8 mouse cellular contexts compared by ENCODE assay signal in the genomic region with DNA sequence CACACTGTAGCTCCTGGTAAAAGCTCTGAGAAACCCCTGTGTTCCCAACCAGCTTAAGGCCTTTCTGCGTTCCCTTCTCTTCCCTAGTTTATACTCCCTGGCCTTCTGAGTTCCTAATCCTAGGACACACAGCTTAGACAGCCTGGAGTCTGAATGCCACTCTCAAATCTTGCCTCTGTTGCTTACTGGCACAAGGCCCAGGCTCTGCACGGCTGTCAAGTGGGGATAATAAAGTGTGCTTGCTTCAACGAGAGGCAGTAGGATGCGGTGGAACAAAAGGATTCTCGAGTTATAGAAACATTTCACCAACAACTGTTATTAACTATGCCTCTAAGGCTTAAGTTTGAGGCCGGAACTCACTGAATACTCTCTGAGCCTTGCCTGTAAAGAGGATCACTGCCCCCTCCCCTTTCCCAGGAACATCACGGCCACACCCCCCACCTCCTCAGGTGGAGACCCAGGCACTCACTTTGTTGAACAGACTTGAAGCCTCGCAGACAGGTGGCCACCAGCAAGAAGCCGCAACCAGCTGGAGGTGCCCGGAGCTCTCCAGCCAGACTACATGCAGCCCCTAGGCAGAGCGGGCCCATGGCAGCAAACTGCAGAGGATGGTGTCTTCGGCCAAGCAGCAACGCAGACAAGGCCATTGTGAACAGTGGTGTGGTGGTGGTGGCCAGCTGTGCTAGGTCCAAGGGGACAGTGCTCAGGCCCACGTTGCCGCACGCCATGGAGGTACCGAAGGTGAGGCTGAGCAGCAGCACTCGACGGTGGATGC. TPM values are rescaled to one million over a fixed set of nuclear protein-coding genes. Genes with fewer than 3 reads are reported as not detected.
DNase-seq lines count a peak whose midpoint lies in the region; ATAC-seq lines count a peak whose summit lies in the region.

No protein-coding gene starts in this region.

- DNase-seq in kidney, postnatal 25 days = no peak
- DNase-seq in adipocyte (ENCODE audit: low spot score) = peak; percentile 88
- no peak for DNase-seq in forebrain, embryonic 11.5 days (ENCODE audit: low spot score)
- peak; percentile 43 for DNase-seq in kidney, postnatal 10 days
- no peak for DNase-seq in midbrain, embryonic 10.5 days (ENCODE audit: low spot score)
- no peak for DNase-seq in T-cell, adult 2 months (ENCODE audit: low spot score)
- no peak for DNase-seq in urinary bladder, adult 18-20 months (ENCODE audit: low spot score in 2 of 2)

- peaks cover 18% of the 10 kb centered on the region for H3K4me1 ChIP-seq in kidney, embryonic 14.5 days (ENCODE audit: control insufficient read depth, insufficient read depth, low read length)
- H3K4me1 ChIP-seq in forebrain, embryonic 11.5 days (replicated peaks; ENCODE audit: control insufficient read depth, insufficient read depth, low read length) = peaks cover 16% of the 10 kb centered on the region
- H3K4me1 ChIP-seq in midbrain, embryonic 10.5 days = peaks cover 56% of the 10 kb centered on the region

- H3K36me3 ChIP-seq in kidney, embryonic 14.5 days (ENCODE audit: control insufficient read depth, insufficient read depth, low read length) = no peaks in the 10 kb centered on the region
- H3K36me3 ChIP-seq in forebrain, embryonic 11.5 days (ENCODE audit: control insufficient read depth, insufficient read depth, low read length) = no peaks in the 10 kb centered on the region
- H3K36me3 ChIP-seq in midbrain, embryonic 10.5 days = 0 out of 2 replicates have a peak, but pooled peaks cover 3% of the 10 kb centered on the region

- H3K27ac ChIP-seq in kidney, embryonic 14.5 days (ENCODE audit: low read depth, low read length) = no peak overlapping the region
- no peak overlapping the region for H3K27ac ChIP-seq in forebrain, embryonic 11.5 days (ENCODE audit: low read depth, low read length)
- peak overlapping the region; percentile 83 for H3K27ac ChIP-seq in midbrain, embryonic 10.5 days (replicated peaks)

- H3K9me3 ChIP-seq in kidney, embryonic 14.5 days (ENCODE audit: control insufficient read depth, low read length) = no peaks in the 10 kb centered on the region
- no peaks in the 10 kb centered on the region for H3K9me3 ChIP-seq in forebrain, embryonic 11.5 days (ENCODE audit: control insufficient read depth, low read length)
- H3K9me3 ChIP-seq in midbrain, embryonic 10.5 days (replicated peaks) = no peaks in the 10 kb centered on the region

- H3K4me2 ChIP-seq in kidney, embryonic 14.5 days (replicated peaks; ENCODE audit: low read depth, low read length) = peak overlapping the region; percentile 96
- peak overlapping the region; percentile 91 for H3K4me2 ChIP-seq in forebrain, embryonic 11.5 days (ENCODE audit: low read depth, low read length, severe bottlenecking)

- H3K4me3 ChIP-seq in kidney, embryonic 14.5 days (ENCODE audit: low read length) = peak overlapping the region; percentile 59
- peak overlapping the region; percentile 54 for H3K4me3 ChIP-seq in forebrain, embryonic 11.5 days (ENCODE audit: low read depth, low read length)
- peak overlapping the region; percentile 76 for H3K4me3 ChIP-seq in midbrain, embryonic 10.5 days

- peaks cover 5% of the 10 kb centered on the region for H3K27me3 ChIP-seq in kidney, embryonic 14.5 days (ENCODE audit: control insufficient read depth, insufficient read depth, low read length)
- peaks cover 2% of the 10 kb centered on the region; the same call in 1 of the 2 replicates for H3K27me3 ChIP-seq in forebrain, embryonic 11.5 days (ENCODE audit: control insufficient read depth, insufficient read depth, low read length)
- H3K27me3 ChIP-seq in midbrain, embryonic 10.5 days (ENCODE audit: low read depth, poor library complexity, severe bottlenecking) = peaks cover 22% of the 10 kb centered on the region

- H3K9ac ChIP-seq in kidney, embryonic 14.5 days (ENCODE audit: low read depth, low read length) = peak overlapping the region; percentile 58
- peak overlapping the region; percentile 63 for H3K9ac ChIP-seq in forebrain, embryonic 11.5 days (ENCODE audit: low read length)

- no peak; the same call in 1 of the 2 replicates for ATAC-seq in kidney, embryonic 14.5 days (ENCODE audit: low FRiP score, low TSS enrichment)
- ATAC-seq in forebrain, embryonic 11.5 days (replicated peaks; ENCODE audit: low FRiP score) = peak; percentile 16

- WGBS in kidney, embryonic 14.5 days = 21% methylated on average over 19 of the region's 19 CpGs
- WGBS in forebrain, embryonic 11.5 days = 20% methylated on average over 19 of the region's 19 CpGs
- WGBS in midbrain, embryonic 10.5 days = 25% methylated on average over 19 of the region's 19 CpGs

RNA-seq across cellular contexts. Expression of gene Slc35e4, which starts 2.2 kb away (rescaled TPM):
- 3.0 and 3.8 TPM in 2 replicates for polyA plus RNA-seq in kidney, embryonic 14.5 days (2014; fragmentation: Nextera tagmentation; extraction: Ambion mirVana)
- 3.5 and 3.9 TPM in 2 replicates for polyA plus RNA-seq in forebrain, embryonic 11.5 days (2014; fragmentation: Nextera tagmentation; extraction: Ambion mirVana)
- polyA plus RNA-seq in midbrain, embryonic 10.5 days (2016; fragmentation: Nextera tagmentation; extraction: Ambion mirVana) = 5.2 and 5.5 TPM in 2 replicates

RNA-seq across cellular contexts. Expression of gene Dusp18, which starts 17.2 kb away (rescaled TPM):
- 10.0 and 14.7 TPM in 2 replicates for polyA plus RNA-seq in kidney, embryonic 14.5 days (2014; fragmentation: Nextera tagmentation; extraction: Ambion mirVana)
- polyA plus RNA-seq in forebrain, embryonic 11.5 days (2014; fragmentation: Nextera tagmentation; extraction: Ambion mirVana) = 22.5 and 23.7 TPM in 2 replicates
- 18.9 and 23.2 TPM in 2 replicates for polyA plus RNA-seq in midbrain, embryonic 10.5 days (2016; fragmentation: Nextera tagmentation; extraction: Ambion mirVana)

RNA-seq across cellular contexts. Expression of gene 4921536K21Rik, which starts 17.4 kb away (rescaled TPM):
- 0.20 and 0.40 TPM in 2 replicates for polyA plus RNA-seq in kidney, embryonic 14.5 days (2014; fragmentation: Nextera tagmentation; extraction: Ambion mirVana)
- 0.51 and 0.60 TPM in 2 replicates for polyA plus RNA-seq in forebrain, embryonic 11.5 days (2014; fragmentation: Nextera tagmentation; extraction: Ambion mirVana)
- polyA plus RNA-seq in midbrain, embryonic 10.5 days (2016; fragmentation: Nextera tagmentation; extraction: Ambion mirVana) = 1.4 and 1.5 TPM in 2 replicates

RNA-seq across cellular contexts. Expression of gene Tcn2, which starts 19.7 kb away (rescaled TPM):
- polyA plus RNA-seq in kidney, embryonic 14.5 days (2014; fragmentation: Nextera tagmentation; extraction: Ambion mirVana) = 49.7 and 61.8 TPM in 2 replicates
- 23.1 and 26.0 TPM in 2 replicates for polyA plus RNA-seq in forebrain, embryonic 11.5 days (2014; fragmentation: Nextera tagmentation; extraction: Ambion mirVana)
- 24.5 and 28.1 TPM in 2 replicates for polyA plus RNA-seq in midbrain, embryonic 10.5 days (2016; fragmentation: Nextera tagmentation; extraction: Ambion mirVana)

RNA-seq across cellular contexts. Expression of gene Osbp2, which starts 48.6 kb away (rescaled TPM):
- polyA plus RNA-seq in kidney, embryonic 14.5 days (2014; fragmentation: Nextera tagmentation; extraction: Ambion mirVana) = 0.46 and 0.81 TPM in 2 replicates
- 1.2 and 2.0 TPM in 2 replicates for polyA plus RNA-seq in forebrain, embryonic 11.5 days (2014; fragmentation: Nextera tagmentation; extraction: Ambion mirVana)
- 1.4 and 2.2 TPM in 2 replicates for polyA plus RNA-seq in midbrain, embryonic 10.5 days (2016; fragmentation: Nextera tagmentation; extraction: Ambion mirVana)

Comparison
In these comparisons a context has a peak if more than half of its experiments do, and no peak if none do; other contexts are left out.
1. DNase-seq: peak in adipocyte (single experiment) and kidney, postnatal 10 days (single experiment); none in kidney, postnatal 25 days (0 of 2), forebrain, embryonic 11.5 days (single experiment), midbrain, embryonic 10.5 days (single experiment), T-cell, adult 2 months (single experiment) and urinary bladder, adult 18-20 months (0 of 2).
2. Peak in every context shown above with its lines, with median percentiles within 50 percentile points of each other: H3K4me3 ChIP-seq.